Mouse (Mus musculus) gastrocnemius, adult 8-10 months (tissue): ENCODE data around the gene Rapgef5. TPM values are rescaled to one million over a fixed set of nuclear protein-coding genes. Genes with fewer than 3 reads are reported as not detected.
A peak's percentile ranks its signal among the peaks of the same experiment; 100 is the strongest.
"Not testable (repeated sequence)": the region's sequence is repeated elsewhere in the genome, so short reads cannot be mapped to it uniquely, and the experiment has no call there.

Source experiments
- DNase-seq, 2 experiments: peaks; one replicate each; pipeline ENCODE4 v3.0.0; 2022; ENCODE audit warnings: low spot score in 2 of 2
- total RNA-seq, 4 experiments: library from RNA; stranded (reverse); gene quantifications; 2 replicates each; pipeline ENCODE4 v1.2.4; 2022

Gene Rapgef5
- total RNA-seq, 4 experiments from 2014 or later = 2.5 to 4.2 (median 3.2) TPM

- DNase-seq = no peak
Measured at GRCm38 (mm10) chr12:117763247-117763646, 247.0 kb downstream of the Rapgef5 start.

- DNase-seq = peak; percentile 14
Measured at GRCm38 (mm10) chr12:117764839-117765238, 248.6 kb downstream of the Rapgef5 start.

GRCm38 (mm10) chr12:117769113-117769512, 252.8 kb downstream of the Rapgef5 start:
- peak; percentile 8 to 12 for DNase-seq

GRCm38 (mm10) chr12:117770211-117770610, 253.9 kb downstream of the Rapgef5 start:
- no peak for DNase-seq

- DNase-seq = no peak
Measured at GRCm38 (mm10) chr12:117771156-117771555, 254.9 kb downstream of the Rapgef5 start.

GRCm38 (mm10) chr12:117772638-117773037, 256.4 kb downstream of the Rapgef5 start:
- peak in 1 of 2 experiments; percentile 4 for DNase-seq

- DNase-seq = no peak
Measured at GRCm38 (mm10) chr12:117776841-117777240, 260.6 kb downstream of the Rapgef5 start.

GRCm38 (mm10) chr12:117781360-117781759, 265.1 kb downstream of the Rapgef5 start:
- DNase-seq = no peak

GRCm38 (mm10) chr12:117783426-117783825, 267.1 kb downstream of the Rapgef5 start:
- no peak for DNase-seq

GRCm38 (mm10) chr12:117786621-117787020, 270.3 kb downstream of the Rapgef5 start:
- no peak for DNase-seq

GRCm38 (mm10) chr12:117788513-117789011, 272.3 kb downstream of the Rapgef5 start:
- DNase-seq = no peak

- DNase-seq = no peak
Measured at GRCm38 (mm10) chr12:117789017-117789416, 272.7 kb downstream of the Rapgef5 start.

GRCm38 (mm10) chr12:117795303-117795702, 279.0 kb downstream of the Rapgef5 start:
- DNase-seq = no peak

- DNase-seq = not testable (repeated sequence)
Measured at GRCm38 (mm10) chr12:117803989-117804388, 287.7 kb downstream of the Rapgef5 start, which contains the start of gene Cdca7l. Gene Cdca7l, plus strand, starts transcription at chr12:117804289.

- no peak for DNase-seq
Measured at GRCm38 (mm10) chr12:117805576-117805975, 289.3 kb downstream of the Rapgef5 start.

- no peak for DNase-seq
Measured at GRCm38 (mm10) chr12:117806007-117806451, 289.8 kb downstream of the Rapgef5 start.

GRCm38 (mm10) chr12:117806470-117806869, 290.2 kb downstream of the Rapgef5 start:
- DNase-seq = no peak

GRCm38 (mm10) chr12:117807637-117808036, 291.4 kb downstream of the Rapgef5 start:
- DNase-seq = no peak

- no peak for DNase-seq
Measured at GRCm38 (mm10) chr12:117808355-117809326, 292.4 kb downstream of the Rapgef5 start.
